Mouse (Mus musculus) cerebellum, postnatal 14 days (tissue): ENCODE data around the gene Dpf2.
A peak's percentile ranks its signal among the peaks of the same experiment; 100 is the strongest.

Experiments
- DNase-seq, 2 experiments: peaks; one replicate each; pipeline ENCODE4 v3.0.0; 2021; ENCODE audit warnings: mixed read lengths in 2 of 2

Gene Dpf2

DNA sequence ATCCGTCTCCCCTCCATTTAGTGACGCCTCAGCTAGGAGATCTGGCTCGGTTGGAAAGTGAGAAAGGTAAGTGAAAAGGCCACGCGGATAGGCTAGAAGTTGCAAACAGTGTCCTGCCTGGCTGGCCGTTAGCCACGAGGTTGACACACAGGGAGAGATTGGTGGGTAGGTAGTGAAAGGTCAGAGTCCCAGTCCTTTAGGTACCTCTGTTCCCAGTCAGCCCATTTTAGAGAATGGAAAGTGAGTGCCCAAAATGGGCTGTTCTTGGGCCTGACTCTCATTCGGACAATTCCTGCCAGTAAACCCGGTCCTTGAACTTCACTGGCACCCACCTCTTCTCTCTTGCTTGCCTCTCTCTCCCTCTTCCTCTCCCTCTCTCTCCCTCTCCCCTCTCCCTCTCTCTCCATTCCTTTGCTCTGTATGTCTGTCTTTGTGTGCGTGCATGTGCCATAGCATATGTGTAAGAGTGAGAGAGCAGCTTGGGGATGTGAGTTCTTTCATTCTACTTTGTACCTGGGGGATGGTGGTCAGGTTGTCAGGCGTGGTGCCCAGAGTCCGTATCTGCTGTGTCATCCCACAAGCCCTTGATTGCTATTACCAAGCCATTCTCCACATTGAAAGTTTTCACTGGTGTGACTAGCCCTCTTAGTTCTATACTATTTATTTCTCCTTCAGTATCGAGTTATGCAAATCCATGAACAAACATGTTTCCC is at the start of gene Dpf2:
Gene Dpf2 (minus strand): TSS at position 4 of the 713 bp plus-strand sequence.
- peak in 1 of 2 experiments; percentile 31 for DNase-seq

DNA sequence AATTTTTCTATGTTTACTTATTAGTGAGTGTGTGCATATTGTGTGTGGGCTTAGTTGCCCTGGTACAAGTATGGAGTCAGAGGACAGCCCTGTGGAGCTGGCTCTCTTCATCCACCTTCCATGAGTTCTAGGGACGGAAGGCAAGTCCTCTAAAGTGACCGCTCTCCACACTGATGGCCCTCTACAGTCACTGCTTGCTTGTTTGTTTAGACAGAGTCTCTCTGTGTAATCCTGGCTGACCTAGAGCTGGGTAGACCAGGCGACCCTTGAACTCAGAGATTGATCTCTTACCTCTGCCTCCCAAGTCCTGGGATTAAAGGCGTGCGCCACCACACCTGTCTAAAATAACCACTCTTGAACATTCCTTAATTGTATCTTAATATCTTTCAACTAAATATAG is 44.6 kb upstream of the Dpf2 start:
- DNase-seq = no peak

DNA sequence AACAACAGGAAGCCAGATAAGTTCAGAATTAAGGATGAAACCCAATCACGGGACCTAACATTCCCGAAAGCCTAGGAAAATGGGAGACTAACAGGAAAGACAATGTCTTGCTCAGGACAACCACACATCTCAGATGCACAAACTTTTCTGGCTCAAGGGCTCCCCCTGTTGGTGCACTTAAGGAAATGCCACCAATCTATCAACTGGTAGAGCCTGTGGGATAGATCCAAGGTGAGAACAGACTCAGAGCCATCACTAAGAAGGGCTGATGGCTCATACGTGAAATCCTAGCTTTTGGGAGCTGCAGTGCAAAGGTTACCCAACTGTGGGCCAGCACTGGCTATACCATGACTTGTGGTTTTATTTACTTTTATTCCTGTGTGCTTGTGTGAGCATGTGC is 43.9 kb upstream of the Dpf2 start:
- peak; percentile 91 to 93 for DNase-seq

DNA sequence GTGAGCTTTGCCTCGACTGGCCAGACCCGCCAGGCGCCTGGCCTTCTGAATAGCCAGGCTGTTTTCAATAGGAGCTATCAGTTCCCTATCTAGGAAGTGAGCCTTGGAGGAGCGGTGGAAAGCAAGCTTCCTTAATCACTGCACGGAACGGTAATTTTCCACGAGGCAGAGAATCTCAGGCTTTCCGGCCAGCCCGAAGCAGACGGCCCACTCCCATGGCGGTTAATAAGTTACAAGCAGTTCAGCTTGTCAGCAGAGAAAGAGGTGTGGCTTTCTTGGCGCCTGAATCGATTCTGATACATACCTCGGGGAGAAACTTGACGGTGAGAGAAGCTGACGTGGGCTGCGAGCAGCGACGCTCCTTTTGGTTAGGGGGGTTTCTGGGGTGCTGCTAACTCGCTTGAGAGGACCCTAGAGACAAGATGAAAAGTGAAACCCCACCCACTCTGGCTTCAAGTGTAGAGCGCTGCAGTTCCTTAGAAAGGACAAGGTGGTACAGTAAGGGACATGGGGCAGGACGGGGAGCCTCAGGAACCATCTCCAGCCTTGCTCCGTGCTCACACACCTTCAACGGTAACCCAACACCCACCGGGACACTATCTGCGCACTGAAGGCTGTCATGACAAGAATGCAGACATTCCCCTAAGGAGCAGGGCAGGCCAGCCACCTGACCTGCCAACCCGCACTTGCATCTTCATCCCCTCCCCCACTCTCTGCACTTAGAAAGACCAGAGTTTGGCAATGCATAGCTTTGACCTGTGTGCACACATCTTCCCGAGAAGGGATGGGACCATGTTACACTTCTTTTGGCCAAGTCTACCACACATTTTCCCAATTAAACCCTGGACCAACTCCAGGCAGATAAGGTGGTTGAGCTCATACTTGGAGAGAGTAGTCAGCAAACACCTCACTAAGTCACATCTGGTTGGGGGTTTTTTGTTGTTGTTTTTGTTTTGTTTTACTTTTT is 43.2 kb upstream of the Dpf2 start:
- no peak for DNase-seq

DNA sequence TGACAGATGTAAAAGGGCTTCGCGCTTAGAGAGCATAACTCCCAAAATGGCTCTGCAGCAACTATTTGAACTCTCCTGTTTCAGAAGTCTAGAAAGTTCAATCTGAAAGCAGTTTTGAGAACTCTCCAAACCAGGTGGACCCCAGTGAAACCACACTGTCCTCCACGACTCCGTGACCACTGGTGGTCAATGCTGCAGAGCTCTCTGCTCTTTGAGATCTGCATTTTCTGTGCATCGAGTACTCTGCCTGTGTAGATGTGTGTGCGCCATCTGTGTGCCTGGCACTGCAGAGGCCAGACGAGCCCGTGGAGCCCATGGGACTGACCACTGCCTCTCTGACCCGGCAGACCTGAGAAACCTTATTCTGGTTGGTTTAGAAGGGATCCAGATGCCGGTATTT is 42.1 kb upstream of the Dpf2 start:
- no peak for DNase-seq

DNA sequence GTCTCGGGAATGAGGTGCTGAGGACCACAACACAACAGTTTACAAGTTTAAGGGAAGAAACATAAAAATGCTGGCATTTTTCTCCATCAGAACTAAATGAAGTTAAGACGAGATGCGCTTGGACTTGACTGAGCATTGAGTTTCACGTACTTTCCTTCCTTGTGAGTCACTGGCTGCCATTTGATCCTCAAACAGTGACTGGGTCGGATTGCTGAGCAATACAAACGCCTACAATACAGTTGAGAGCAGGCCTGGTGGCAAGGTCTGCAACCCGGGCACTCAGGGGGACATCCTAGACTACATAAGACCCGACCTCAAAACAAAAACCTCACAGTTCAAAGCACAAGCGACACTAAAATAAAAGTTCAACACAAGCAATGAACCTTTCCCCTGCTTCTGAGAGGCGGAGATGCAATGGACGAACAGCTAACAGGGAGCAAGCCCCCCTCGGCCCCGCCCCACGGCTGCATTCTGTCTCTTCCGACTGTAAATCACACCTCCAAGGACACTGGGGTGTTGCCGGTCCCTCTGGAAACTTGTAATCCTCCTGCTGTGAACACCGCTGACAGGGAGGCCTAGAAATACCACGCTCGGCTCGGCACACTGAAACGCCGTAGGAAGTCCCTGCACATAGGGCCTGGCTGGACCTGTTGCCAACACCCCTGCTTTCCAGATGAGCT is 41.4 kb upstream of the Dpf2 start:
- DNase-seq = no peak

DNA sequence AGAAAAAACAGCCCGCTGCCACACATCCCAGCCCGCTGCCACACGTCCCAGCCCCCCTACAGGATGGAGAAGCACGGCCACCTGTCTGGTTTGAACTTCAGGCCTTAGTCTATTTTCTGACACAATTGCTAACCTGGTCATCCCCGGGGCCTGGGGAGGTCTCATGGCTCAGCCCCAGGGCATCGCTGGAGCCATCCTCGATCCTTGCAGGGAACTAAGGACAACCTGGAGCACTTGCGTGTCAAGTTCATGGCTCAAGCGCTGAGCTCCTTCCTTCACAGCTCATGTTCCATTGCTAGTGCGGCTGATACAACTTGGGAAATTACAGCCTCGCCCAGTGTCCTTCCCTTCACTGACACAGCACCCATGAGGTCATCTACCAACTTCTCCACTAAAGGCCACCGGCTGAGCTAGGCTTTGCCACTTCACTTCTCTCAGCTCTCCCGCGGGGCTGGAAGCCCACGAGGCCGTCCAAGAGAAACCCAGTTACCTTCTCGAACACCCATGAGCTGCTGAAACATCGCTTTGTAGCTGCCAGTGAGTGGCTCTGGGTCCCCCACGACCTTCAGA is 40.5 kb upstream of the Dpf2 start:
- DNase-seq = no peak

DNA sequence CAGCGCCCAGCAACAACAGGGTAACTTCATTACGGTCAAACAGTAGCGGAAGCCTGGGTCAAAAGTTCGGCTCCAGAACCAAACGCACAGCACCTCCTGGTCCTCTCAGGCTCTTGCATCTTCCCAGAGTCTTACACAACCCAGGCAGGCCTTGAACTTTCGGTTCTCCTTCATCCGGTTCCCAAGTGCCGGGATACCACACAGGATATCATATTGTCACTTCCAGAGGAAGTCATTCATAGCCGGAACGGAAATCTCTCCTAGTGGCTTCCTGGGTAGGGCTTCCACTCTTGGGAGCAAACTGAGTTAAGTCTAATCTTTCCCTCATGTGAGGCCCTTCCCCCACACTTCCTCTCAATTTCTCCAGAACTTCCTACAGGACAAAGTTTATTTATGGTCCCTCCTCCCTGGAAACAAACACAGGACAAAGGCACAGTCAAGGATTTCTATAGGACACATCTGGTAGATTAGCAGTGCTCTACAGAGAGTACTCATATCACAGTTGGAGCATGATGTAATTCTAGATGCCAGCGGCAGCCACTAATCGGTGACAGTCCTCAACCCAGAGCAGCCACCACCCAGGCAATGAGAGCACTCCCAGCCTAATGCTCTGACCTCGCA is 39.4 kb upstream of the Dpf2 start:
- DNase-seq = no peak

DNA sequence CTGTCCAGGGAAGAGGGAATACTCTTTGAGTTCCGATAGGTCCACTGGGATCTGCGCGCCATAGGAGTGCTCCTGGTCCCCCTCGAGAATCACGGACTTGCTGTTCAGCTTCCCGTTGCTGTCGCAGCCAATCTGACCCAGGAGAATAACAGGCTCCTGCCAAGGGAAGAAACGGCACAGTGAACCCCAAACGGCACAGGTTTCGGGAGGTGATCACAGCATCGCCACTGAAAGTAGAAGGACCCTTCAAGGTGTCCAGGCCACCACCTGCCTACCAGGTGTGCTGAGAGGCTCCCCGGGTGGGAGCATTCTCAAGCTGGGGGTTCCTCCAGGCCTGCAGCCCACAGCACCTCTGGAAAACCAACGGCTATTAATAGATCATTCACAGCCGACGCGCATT is 38.8 kb upstream of the Dpf2 start:
- DNase-seq = no peak

DNA sequence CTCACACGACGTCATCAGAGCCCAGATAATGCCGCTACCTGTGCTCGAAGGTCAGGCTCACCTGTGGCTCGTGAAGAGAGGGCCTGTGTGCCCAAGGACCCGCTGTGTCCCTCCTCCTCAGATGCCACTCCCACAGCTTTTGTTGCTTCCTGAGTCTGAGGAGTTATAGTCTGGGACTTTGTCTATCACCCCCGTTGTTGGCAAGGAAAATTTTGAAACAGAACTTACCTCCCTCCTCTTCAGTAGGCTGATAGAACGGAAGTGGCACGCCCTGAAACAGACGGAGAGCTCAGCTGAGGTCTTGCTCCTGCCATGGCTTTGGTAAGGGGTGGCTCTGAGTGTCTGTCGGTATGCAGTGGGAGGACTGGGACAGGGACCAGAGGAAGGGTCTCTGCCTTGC is 37.4 kb upstream of the Dpf2 start:
- no peak for DNase-seq

DNA sequence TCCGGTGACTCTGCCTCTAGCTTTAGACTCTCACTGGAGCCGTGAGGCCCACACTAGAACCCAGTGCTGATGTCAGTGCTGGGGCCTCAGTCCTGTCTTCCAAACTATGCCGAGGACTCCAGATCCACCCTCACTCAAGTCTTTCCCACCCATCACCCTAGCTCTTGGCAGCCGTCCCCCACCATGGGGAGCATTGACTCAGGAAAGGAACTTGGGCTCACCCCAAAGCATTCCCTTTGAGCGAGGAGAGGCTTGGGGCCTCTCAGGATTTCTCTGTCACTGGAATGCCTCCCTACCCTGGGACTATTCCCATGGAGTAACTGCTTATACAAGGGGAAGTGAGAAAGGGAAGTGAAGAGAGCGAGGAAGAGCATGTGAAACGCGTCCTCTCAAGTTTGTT is 33.1 kb upstream of the Dpf2 start:
- peak in 1 of 2 experiments; percentile 33 for DNase-seq

DNA sequence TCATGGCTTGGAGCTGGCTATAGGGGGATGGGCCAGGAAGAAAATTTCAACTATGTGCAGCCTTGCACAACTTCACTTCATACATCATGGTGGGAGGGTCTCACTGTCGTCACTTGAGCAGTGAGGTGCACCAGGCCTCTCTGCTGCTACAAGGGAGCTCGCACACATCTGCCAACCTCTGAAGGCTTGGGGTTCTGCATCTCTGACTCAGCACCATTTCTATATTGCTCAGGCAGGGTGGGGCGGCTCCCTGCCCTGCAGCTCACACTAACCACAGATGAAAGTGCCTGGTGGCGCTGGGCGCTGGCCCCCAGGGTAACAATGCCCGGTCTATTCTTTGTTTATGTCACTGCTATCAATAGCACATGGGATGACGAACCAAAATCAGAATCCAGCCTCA is 32.2 kb upstream of the Dpf2 start:
- DNase-seq = no peak

DNA sequence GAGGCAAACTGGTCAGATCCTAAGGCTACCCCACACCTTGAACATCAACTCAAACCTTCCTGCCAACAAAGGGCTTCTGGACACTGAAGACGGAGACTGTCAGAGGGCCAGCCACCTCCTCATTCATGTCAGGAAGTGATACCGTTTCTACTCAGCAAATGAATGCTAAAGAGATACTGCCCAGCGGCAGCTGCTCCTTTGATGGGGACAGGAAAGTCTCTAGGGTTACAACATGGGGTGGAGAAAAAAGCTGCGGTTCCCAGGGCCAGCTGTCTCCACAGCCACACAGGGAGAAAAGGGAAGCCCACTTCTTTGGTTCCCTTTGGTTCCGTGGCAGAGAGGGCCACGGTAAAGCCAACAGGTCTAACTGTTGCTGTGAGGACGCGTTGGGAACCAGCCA is 31.3 kb upstream of the Dpf2 start:
- no peak for DNase-seq

DNA sequence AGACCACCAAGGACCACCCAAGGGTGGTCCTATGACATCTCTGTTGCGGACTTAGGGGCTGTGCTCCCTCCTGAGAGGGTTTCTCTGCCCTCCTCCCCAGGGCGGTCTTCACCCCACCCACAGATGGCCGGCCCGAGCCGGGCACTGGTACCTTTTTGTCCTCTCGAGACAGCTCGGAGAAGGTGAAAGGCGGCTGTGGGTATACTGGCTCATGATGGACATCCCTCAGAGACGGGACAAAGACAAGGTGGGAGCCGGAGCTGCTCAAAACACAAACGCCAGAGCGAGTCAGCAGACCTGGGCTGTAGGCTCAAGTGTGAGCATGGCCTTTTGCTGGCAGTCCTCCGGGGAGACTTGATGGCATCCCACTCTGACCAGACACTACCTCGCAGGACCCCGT is 30.6 kb upstream of the Dpf2 start:
- DNase-seq = no peak

DNA sequence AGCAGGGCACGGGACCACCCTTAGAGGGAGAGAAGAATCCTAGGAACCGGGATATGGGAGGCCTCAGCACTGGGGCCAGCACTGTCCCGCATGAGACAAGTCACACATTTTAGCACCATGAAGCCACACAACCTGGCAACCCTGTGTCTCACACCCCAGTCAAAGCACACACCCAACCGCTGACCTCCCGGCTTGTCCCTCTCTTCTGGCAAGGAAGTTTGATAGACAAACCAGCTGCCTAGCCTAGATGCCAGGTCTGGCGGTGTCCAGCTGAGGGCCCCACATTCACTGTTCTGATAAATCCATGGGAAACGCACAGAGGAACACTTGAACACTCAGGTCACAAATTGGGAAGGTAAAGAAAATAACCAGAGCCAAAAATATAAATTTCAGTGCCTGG is 29.8 kb upstream of the Dpf2 start:
- DNase-seq = no peak

DNA sequence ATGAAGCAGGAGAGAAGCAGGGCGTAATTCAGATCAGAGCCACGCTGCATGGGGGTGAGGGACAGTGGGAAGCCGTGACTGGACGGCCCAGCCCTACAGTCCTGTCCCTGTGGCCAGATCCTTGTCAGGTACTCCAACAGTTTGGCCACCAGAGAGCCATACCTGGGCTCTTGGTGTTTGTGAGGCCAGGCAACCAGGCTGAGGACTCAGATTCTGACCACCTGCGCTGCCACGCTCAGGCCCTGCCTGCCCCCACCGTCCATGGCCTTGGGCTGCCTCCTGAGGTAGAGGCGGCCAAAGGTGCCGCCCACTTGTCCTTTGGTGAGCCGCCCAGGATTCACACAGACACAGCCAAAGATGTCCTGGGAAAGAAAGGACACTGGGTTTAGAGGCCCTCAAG is 27.8 kb upstream of the Dpf2 start:
- DNase-seq = peak; percentile 47 to 56

DNA sequence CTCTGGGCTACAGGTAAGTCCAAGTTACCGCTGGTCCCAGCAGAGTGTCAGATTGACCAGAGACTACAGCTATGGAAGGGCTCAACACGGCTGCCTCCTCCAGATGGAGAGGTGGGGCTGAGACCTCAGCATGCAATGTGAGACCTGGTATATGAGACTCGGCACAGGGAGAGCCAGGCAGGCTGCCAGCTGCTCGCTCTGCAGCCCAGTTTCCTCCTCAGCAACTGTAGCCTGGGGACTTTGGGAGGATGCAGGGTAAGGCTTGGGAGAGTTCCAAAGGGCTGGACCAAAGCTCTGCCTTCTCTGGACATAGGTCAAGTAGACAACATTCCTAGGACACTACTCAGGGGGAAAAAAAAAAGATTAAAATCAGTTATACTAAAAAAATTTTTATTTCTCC is 27.4 kb upstream of the Dpf2 start:
- DNase-seq = peak; percentile 92 to 95

DNA sequence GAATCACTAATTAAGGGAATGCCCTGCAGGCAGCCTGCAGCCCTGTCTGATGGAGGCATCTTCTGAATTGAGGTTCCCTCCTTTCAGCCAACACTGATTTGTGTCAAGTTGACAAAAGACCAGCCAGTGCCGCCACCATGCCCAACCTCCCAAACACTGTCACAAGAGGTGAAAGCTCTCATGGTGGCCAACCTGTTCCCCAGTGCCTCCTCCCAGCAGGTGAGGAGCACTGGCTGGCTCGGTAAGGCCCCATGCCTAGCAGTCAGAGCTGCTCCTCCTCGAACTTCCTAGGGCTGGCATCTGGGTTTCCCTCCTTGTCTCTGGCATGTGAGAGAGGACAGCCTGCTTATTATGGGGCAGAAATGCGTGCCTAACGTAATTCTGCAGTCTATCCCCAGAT is 26.9 kb upstream of the Dpf2 start:
- DNase-seq = peak; percentile 40 to 51

DNA sequence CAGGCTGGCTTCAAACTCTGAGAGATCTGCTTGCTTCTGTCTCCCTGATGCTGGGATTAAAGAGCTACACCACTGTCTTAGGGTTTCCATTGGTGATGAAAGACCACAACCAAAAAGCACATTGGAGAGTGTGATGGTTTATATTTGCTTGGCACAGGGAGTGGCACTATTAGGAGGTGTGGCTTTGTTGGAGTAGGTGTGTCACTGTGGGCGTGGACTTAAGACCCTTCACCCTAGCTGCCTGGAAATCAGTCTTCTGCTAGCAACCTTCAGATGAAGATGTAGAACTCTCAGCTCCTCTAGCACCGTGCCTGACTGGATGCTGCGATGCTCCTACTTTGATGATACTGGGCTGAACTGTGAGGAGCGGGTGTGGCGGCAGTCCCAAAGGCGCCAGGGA is 25.7 kb upstream of the Dpf2 start:
- DNase-seq = no peak

DNA sequence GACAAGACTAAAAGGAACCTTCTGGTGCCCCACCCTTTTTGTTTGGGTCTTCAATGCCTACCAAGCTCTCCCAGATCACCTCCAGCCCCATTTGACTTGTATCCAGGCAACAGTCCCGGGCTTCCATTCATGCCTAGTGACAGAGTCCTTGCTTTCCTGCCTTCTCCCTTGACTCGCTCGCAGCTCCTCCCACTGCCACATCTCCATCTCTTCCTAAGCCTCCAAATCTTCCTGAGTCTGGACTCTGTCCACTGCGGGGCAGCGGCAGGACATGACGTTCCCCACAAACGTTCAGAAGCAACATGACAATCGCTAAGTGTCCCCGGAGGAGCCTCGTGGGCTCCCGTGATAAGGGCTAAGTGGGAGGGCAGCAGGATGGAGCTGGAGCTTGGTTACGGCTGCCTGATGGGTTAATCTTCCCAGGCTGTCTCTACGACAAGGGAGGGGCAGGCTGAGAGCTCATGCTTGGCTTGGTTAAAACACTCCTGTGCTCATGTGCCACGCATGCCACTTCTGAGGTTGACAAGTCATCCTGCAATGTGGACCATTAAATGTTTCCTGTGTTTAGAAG is 25.1 kb upstream of the Dpf2 start:
- peak in 1 of 2 experiments; percentile 42 for DNase-seq

DNA sequence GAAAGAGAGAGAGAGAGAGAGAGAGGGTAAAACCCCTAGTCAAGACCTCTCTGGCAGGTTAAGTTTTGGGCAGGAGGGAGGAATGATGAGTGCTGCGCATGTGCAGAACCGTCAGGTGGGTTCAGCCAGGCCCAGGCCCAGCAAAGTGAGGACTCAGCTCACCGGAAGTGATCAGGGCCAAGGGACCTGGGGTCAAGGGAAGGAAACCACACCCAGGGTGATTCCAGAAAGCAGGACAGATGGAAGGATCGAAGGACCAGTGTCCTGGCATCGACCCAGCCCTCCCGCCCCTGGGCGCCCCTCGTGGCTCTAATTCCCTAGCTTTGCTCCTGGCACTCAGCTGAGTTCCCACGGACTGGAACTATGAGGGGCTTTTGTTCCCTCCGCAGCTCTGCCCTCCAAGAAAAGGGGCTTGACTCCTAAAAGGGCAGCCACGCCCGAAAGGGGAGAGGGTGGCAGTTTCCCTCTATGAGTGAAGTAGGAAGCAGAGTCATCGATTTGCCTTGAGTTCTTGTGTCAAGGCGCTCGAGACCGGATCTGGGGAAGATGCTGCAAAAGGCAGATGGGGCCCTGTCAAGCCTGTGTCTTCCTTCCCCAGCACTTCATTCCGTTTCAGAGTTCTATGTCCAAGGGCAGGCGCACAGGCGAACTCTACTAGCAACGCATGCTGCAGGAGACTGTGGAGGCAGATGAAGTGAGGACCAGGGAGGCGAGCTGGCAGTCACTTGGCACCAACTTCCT is 24.5 kb upstream of the Dpf2 start:
- DNase-seq = peak in 1 of 2 experiments; percentile 31

DNA sequence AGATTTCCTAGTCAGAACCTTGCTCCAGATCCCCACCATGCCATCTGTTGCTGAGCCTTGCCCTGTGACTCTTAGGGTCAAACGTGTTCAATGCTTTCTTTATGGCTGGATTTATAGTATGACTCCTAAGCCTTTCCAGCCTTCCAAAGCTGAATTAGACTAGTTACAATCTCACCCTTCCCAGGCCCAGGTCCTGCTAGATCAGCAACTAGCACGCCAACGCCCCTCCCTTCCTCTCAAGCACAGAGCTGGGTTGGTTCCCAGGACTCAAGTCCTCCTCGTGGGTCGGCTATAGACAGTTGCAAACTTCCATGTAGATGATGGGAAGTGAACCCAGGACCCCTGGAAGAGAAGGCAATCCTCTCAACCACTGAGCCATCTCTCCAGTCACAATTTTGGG is 22.9 kb upstream of the Dpf2 start:
- DNase-seq = no peak
